Mouse (Mus musculus) CD4-positive, CD25-positive, alpha-beta regulatory T cell (primary cell): ENCODE measurements around the gene Cep44. TPM values are rescaled to one million over a fixed set of nuclear protein-coding genes. Genes with fewer than 3 reads are reported as not detected.

Source experiments
- polyA plus RNA-seq: library from polyadenylated mRNA; unstranded; fragments of 100-300 nt; shearing (Covaris generic); gene quantifications from one replicate; pipeline ENCODE4 v1.2.1, GENCODE M21; 2017

Gene Cep44
- polyA plus RNA-seq = 29.7 TPM

GRCm38 (mm10) chr8:56550558-56551360 lies at the start of gene Cep44, which contains the start of gene Fbxo8:
Cep44 (minus strand) TSS chr8:56551047.
Fbxo8 (plus strand) TSS chr8:56551090.

Other genes starting within 250 kb of the Cep44 start
- gene Fbxo8, start within 50 bp of the Cep44 start, polyA plus RNA-seq = 43.3 TPM